Mouse (Mus musculus) cerebellum, adult 2 months (tissue): Measurements from ENCODE around the gene Adprm.
A peak's percentile ranks its signal among the peaks of the same experiment; 100 is the strongest.

Source experiments
- CTCF ChIP-seq: fragments of 200-500 bp; IDR thresholded peaks from 2 replicates; pipeline ENCODE4 v1.5.1; 2011; ENCODE audit warnings: low read depth, mild to moderate bottlenecking, control low read depth, low read length, moderate library complexity, borderline replicate concordance; ENCODE audit not compliant: insufficient read depth
- POLR2A ChIP-seq: fragments of 200-500 bp; IDR thresholded peaks from 2 replicates; pipeline ENCODE4 v1.6.1; 2011; ENCODE audit warnings: low read length, control low read depth, borderline replicate concordance; ENCODE audit not compliant: insufficient read depth

GRCm38 (mm10) chr11:67085489-67085888 lies 33.1 kb upstream of the Adprm start:
- TF ChIP-seq POLR2A, result no peak
- TF ChIP-seq CTCF, result peak; percentile 66
